Mouse (Mus musculus): ENCODE data around the gene Olfr960. TPM values are rescaled to one million over a fixed set of nuclear protein-coding genes. Genes with fewer than 3 reads are reported as not detected.

Gene Olfr960
- polyA plus RNA-seq, 1 experiment from 2014 or later = not detected

DNA sequence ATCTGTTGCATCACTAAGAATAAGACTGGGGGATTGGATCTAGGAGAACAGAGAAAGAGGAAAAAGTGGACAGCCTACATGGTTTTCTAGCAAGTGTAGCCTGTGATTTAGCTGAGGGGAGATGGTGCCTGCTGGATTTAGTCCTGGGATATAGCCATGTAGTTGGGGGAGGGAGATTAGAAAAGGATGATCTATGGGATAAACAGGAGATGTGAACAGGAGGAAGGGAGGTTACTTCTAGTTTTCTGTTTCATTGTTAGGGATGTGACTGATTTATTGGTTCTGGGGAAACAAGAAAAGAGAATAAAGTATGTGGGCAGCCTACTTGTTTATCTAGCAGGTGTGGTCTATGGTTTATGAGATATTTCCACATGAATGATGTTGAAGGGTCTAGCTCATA, 12.7 kb upstream of the Olfr960 start:
- H3K4me3 ChIP-seq (ENCODE audit: low read depth, low read length) = no peak overlapping the region
- no peak overlapping the region for H3K4me2 ChIP-seq (ENCODE audit: low read depth, low read length)
- no peaks in the 10 kb centered on the region for H3K9me3 ChIP-seq (ENCODE audit: low read length)
- ATAC-seq (no peak), DNase-seq (no peak)
- H3K27ac ChIP-seq (ENCODE audit: low read depth) = no peak overlapping the region
- H3K36me3 ChIP-seq (replicated peaks; ENCODE audit: insufficient read depth, low read length) = no peaks in the 10 kb centered on the region
- H3K4me1 ChIP-seq (ENCODE audit: insufficient read depth) = no peaks in the 10 kb centered on the region
- no peak overlapping the region for H3K9ac ChIP-seq (replicated peaks)
- TF ChIP-seq CTCF (IDR thresholded peaks at IDR 0.05; ENCODE audit: low read depth) (no peak), EP300 (IDR thresholded peaks at IDR 0.05; ENCODE audit: low read depth) (no peak)
- H3K27me3 ChIP-seq (ENCODE audit: insufficient read depth, low read length) = 0 out of 2 replicates have a peak, but pooled peaks cover 3% of the 10 kb centered on the region

DNA sequence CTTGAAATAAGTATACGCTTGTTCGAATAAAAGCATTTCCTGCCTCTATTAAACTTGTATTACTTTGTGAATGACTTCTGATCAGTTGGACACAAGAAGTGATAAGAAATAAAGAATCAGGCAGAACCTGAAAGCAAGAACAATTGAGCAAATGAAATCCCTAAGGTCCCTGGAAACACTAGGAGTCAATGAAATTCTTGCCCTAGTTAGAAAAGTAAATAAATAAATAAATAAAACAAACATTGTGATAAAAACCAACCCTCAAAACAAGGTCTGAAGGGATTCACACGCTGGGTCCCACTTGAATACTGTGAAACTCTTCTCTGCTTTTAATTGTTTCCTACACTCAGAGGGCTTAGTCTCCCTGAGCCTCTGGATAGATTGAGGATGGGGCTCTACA, 10.8 kb upstream of the Olfr960 start, which contains the start of gene Olfr148:
Gene Olfr148 (plus strand): TSS at position 301 of the 400 bp plus-strand sequence.
- no peak for DNase-seq
- 63% methylated on average over 3 of the region's 3 CpGs for WGBS (ENCODE audit: insufficient replicate concordance)
- H3K4me3 ChIP-seq (ENCODE audit: low read depth, low read length) = no peak within 1 kb of the TSS
- no peak within 1 kb of the TSS for H3K4me2 ChIP-seq (ENCODE audit: low read depth, low read length)
- TF ChIP-seq CTCF (IDR thresholded peaks at IDR 0.05; ENCODE audit: low read depth) (no peak), EP300 (IDR thresholded peaks at IDR 0.05; ENCODE audit: low read depth) (no peak)
- no peak within 1 kb of the TSS for H3K27ac ChIP-seq (ENCODE audit: low read depth)
- no peaks in the 10 kb centered on the region for H3K4me1 ChIP-seq (ENCODE audit: insufficient read depth)
- ATAC-seq = no peak
- H3K9ac ChIP-seq (replicated peaks) = no peak within 1 kb of the TSS
- no peaks in the 10 kb centered on the region for H3K9me3 ChIP-seq (ENCODE audit: low read length)
- H3K27me3 ChIP-seq (ENCODE audit: insufficient read depth, low read length) = no peaks in the 10 kb centered on the region
- H3K36me3 ChIP-seq (replicated peaks; ENCODE audit: insufficient read depth, low read length) = no peaks in the 10 kb centered on the region

- Histone ChIP-seq H3K36me3 (replicated peaks; ENCODE audit: insufficient read depth, low read length) (no peaks in the 10 kb centered on the region), H3K4me2 (ENCODE audit: low read depth, low read length) (no peak overlapping the region), H3K27me3 (ENCODE audit: insufficient read depth, low read length) (no peaks in the 10 kb centered on the region), H3K4me1 (ENCODE audit: insufficient read depth) (no peaks in the 10 kb centered on the region), H3K4me3 (ENCODE audit: low read depth, low read length) (no peak overlapping the region), H3K9me3 (ENCODE audit: low read length) (no peaks in the 10 kb centered on the region), H3K9ac (replicated peaks) (no peak overlapping the region), H3K27ac (ENCODE audit: low read depth) (no peak overlapping the region)
- DNase-seq (no peak), ATAC-seq (no peak)
- TF ChIP-seq EP300 (IDR thresholded peaks at IDR 0.05; ENCODE audit: low read depth) (no peak), CTCF (IDR thresholded peaks at IDR 0.05; ENCODE audit: low read depth) (peak; percentile 24)
- 63% methylated on average over 1 of the region's 1 CpGs for WGBS (ENCODE audit: insufficient replicate concordance)
Measured at GRCm38 (mm10) chr9:39611953-39612352, 9.2 kb upstream of the Olfr960 start.

GRCm38 (mm10) chr9:39623783-39624182, 2.6 kb downstream of the Olfr960 start:
- Histone ChIP-seq H3K9ac (replicated peaks) (no peak overlapping the region), H3K4me2 (ENCODE audit: low read depth, low read length) (no peak overlapping the region), H3K4me3 (ENCODE audit: low read depth, low read length) (no peak overlapping the region), H3K27ac (ENCODE audit: low read depth) (no peak overlapping the region), H3K27me3 (ENCODE audit: insufficient read depth, low read length) (no peaks in the 10 kb centered on the region), H3K9me3 (ENCODE audit: low read length) (no peaks in the 10 kb centered on the region), H3K36me3 (replicated peaks; ENCODE audit: insufficient read depth, low read length) (no peaks in the 10 kb centered on the region), H3K4me1 (ENCODE audit: insufficient read depth) (no peaks in the 10 kb centered on the region)
- TF ChIP-seq CTCF (IDR thresholded peaks at IDR 0.05; ENCODE audit: low read depth) (no peak), EP300 (IDR thresholded peaks at IDR 0.05; ENCODE audit: low read depth) (no peak)
- 81% methylated on average over 3 of the region's 3 CpGs for WGBS (ENCODE audit: insufficient replicate concordance)
- ATAC-seq = no peak
- no peak for DNase-seq

GRCm38 (mm10) chr9:39624711-39625110, 3.5 kb downstream of the Olfr960 start:
- Histone ChIP-seq H3K9me3 (ENCODE audit: low read length) (no peaks in the 10 kb centered on the region), H3K27me3 (ENCODE audit: insufficient read depth, low read length) (no peaks in the 10 kb centered on the region), H3K36me3 (replicated peaks; ENCODE audit: insufficient read depth, low read length) (no peaks in the 10 kb centered on the region), H3K9ac (replicated peaks) (no peak overlapping the region), H3K4me2 (ENCODE audit: low read depth, low read length) (no peak overlapping the region), H3K4me3 (ENCODE audit: low read depth, low read length) (no peak overlapping the region), H3K4me1 (ENCODE audit: insufficient read depth) (no peaks in the 10 kb centered on the region), H3K27ac (ENCODE audit: low read depth) (no peak overlapping the region)
- DNase-seq (no peak), ATAC-seq (no peak)
- TF ChIP-seq EP300 (IDR thresholded peaks at IDR 0.05; ENCODE audit: low read depth) = no peak
- TF ChIP-seq CTCF (IDR thresholded peaks at IDR 0.05; ENCODE audit: low read depth) = no peak
- 42% methylated on average over 2 of the region's 2 CpGs for WGBS (ENCODE audit: insufficient replicate concordance)

- Histone ChIP-seq H3K27me3 (ENCODE audit: insufficient read depth, low read length) (no peaks in the 10 kb centered on the region), H3K36me3 (replicated peaks; ENCODE audit: insufficient read depth, low read length) (no peaks in the 10 kb centered on the region), H3K27ac (ENCODE audit: low read depth) (no peak overlapping the region), H3K9ac (replicated peaks) (no peak overlapping the region), H3K4me1 (ENCODE audit: insufficient read depth) (no peaks in the 10 kb centered on the region), H3K9me3 (ENCODE audit: low read length) (no peaks in the 10 kb centered on the region), H3K4me3 (ENCODE audit: low read depth, low read length) (no peak overlapping the region), H3K4me2 (ENCODE audit: low read depth, low read length) (no peak overlapping the region)
- DNase-seq (no peak), ATAC-seq (no peak)
- 79% methylated on average over 2 of the region's 2 CpGs for WGBS (ENCODE audit: insufficient replicate concordance)
- TF ChIP-seq CTCF (IDR thresholded peaks at IDR 0.05; ENCODE audit: low read depth) = no peak
- no peak for TF ChIP-seq EP300 (IDR thresholded peaks at IDR 0.05; ENCODE audit: low read depth)
Measured at GRCm38 (mm10) chr9:39629069-39629468, 7.9 kb downstream of the Olfr960 start.
